Mouse (Mus musculus): ENCODE measurements around the gene Mucl2.
"Not testable (repeated sequence)": the region's sequence is repeated elsewhere in the genome, so short reads cannot be mapped to it uniquely, and the experiment has no call there.

Mucl2 gene

DNA sequence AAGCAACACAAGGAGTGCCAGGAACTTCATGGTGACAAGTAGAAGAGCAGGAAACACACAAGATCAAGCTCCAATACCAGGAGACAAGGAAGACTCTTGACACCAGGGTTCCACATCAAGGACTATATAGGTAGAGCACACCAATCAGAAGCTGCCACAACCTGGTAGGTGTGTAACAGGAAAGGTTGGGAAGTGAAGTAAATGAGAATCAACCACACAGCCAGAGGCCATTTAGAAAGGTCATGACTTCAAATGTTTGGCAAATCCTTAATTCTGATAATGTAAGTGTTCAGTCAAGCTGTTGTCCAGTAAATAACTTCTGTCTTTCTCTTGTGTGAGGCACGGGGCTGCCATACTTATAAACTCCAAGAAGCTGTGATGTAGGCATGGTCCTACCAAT, at the start of gene Mucl2:
Mucl2 (minus strand) TSS at position 101 of the 400 bp plus-strand sequence.
- no peak for DNase-seq

DNA sequence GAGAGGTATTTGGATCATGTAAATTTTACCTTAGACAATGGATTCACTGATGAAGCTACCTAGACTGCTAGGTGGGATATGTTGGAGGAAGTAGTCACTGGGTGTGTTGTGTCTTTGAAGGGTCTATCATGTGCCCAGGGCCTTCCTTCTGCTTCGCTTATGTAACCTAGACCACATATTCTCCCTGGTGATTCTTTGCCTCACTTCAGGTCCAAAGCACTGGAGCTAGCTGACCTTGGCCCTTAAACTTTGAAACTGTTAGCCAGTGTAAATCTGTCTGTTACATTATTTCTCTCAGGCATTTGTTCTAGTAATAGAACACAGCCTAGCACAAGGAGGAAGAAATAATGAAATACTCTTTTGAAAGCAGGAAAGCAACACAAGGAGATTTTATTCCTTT, 13.9 kb upstream of the Mucl2 start:
- not testable (repeated sequence) for DNase-seq

Data from thymus, postnatal 25 days (tissue).